Mouse (Mus musculus) ES-Bruce4 (cell line): Measurements from ENCODE around the gene Rmnd5a.

ENCODE experiments used
- CTCF ChIP-seq: IDR thresholded peaks from one replicate; pipeline ENCODE4 v1.8.1; 2011; ENCODE audit warnings: low read depth, low read length
- POLR2A ChIP-seq: IDR thresholded peaks from one replicate; pipeline ENCODE4 v1.8.1; 2011; ENCODE audit warnings: low read length; ENCODE audit not compliant: insufficient read depth

GRCm38 (mm10) chr6:71372041-71372720 lies 68.3 kb downstream of the Rmnd5a start:
- TF ChIP-seq POLR2A (no peak), CTCF (no peak)
